In genomic region chr17:35578211-35578610, GRCm38 (mm10) we compare ENCODE assay signal across 8 mouse cellular contexts.
DNase-seq lines count a peak whose midpoint lies in the region.

No protein-coding gene starts in this region.

- peak; percentile 48 for DNase-seq in ovary, postnatal 10 days (ENCODE audit: low spot score)
- no peak for DNase-seq in ovary, adult 18-20 months (ENCODE audit: low spot score)
- peak; percentile 91 for DNase-seq in brain, adult 2 months (ENCODE audit: low read depth, low spot score)
- DNase-seq in forelimb bud, embryonic 11.5 days (ENCODE audit: low read depth, low spot score): peak; percentile 94
- peak; percentile 81 for DNase-seq in kidney, postnatal 14 days
- DNase-seq in lung, adult 18-20 months: peak; percentile 68 to 82
- DNase-seq in right cerebral cortex, adult 2 months (ENCODE audit: low spot score in 2 of 2): peak; percentile 82 to 83
- peak; percentile 83 for DNase-seq in urinary bladder, postnatal 25 days (ENCODE audit: low spot score)
